Mouse (Mus musculus): ENCODE results near the gene Rab27a.

- TF ChIP-seq CTCF (IDR thresholded peaks at IDR 0.05; ENCODE audit: extremely low read depth, insufficient read depth, low read length), result no peak
- TF ChIP-seq POLR2A (IDR thresholded peaks at IDR 0.05; ENCODE audit: extremely low read depth, insufficient read depth, low read length), result no peak
Measured at GRCm38 (mm10) chr9:73102181-73102580, 57.5 kb downstream of the Rab27a start, which contains the start of gene Gm20509.

All from cortical plate, adult 2 months (tissue).